Mouse (Mus musculus): ENCODE measurements around the gene Emc1.
A peak's percentile ranks its signal among the peaks of the same experiment; 100 is the strongest.

Gene Emc1

GRCm38 (mm10) chr4:139351931-139352711, at the start of gene Emc1, which contains the start of the genes Mrto4 and Ubr4:
TSS of gene Emc1 (plus strand) at chr4:139352587.
TSS of gene Mrto4 (minus strand) at chr4:139352576.
TSS of gene Ubr4 (plus strand) at chr4:139352609.
- peak; percentile 88 to 89 for DNase-seq

GRCm38 (mm10) chr4:139305521-139305920, 46.9 kb upstream of the Emc1 start:
- peak; percentile 32 for DNase-seq

- peak; percentile 74 to 81 for DNase-seq
Measured at GRCm38 (mm10) chr4:139307916-139308315, 44.5 kb upstream of the Emc1 start.

DNA sequence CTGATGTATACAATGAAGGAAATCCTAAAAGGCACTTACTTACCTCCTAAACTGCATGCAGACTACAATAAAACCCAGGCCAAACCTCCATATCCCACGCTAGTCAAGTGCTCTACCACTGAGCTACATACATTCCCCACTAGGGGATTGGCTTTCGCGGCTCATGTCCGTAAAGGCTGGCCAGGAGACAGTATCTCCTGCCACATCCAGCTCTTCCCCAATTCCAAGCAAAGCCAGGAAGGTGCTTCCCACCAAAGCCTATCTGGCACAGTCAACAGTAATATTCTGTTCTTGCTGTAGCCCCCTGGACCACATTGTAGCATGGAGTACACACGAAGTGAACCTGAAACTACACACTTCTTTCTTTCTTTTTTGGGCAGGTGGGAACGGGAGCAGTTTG, 42.7 kb upstream of the Emc1 start:
- peak; percentile 19 to 25 for DNase-seq

DNA sequence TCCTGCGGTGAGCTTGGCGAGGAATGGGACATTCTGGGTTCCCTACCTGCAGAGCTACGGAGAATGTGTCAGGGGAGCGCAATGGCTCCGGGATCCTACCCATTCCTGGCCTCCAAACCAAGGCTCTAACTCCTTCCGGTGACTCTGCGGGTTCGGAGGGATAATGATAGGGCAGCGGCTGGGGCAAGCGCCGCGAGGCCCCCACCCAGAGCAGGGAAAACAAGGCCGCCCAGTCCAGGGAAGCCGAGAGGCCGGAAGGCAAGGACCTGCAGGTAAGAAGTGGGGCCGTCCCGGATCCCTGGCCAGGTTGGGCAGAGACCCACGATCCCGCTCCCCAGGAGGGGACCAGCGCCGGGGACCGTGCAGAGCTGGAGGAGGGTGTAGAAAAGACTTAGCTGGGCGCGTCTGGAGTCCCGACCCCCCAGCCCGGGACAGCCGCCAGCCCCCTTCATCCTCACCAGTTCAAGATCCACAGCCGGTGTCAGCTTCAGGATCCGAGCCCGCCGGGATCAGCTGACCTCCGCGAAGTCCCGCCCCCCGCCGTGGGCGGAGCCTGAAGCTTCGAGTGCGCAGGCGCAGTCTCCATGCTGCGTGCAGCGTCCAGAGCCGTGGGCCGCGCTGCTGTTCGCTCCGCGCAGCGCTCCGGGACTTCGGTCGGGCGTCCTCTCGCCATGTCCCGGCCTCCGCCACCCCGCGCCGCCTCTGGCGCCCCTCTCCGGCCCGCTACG, 42.1 kb upstream of the Emc1 start, which contains the start of the genes Pqlc2 and Akr7a5:
Gene Pqlc2, minus strand, starts transcription at position 538 of the 728 bp plus-strand sequence.
Gene Akr7a5, plus strand, starts transcription at position 574 of the 728 bp plus-strand sequence.
- peak; percentile 99 for DNase-seq

GRCm38 (mm10) chr4:139310899-139311701, 41.3 kb upstream of the Emc1 start:
- DNase-seq = no peak

DNA sequence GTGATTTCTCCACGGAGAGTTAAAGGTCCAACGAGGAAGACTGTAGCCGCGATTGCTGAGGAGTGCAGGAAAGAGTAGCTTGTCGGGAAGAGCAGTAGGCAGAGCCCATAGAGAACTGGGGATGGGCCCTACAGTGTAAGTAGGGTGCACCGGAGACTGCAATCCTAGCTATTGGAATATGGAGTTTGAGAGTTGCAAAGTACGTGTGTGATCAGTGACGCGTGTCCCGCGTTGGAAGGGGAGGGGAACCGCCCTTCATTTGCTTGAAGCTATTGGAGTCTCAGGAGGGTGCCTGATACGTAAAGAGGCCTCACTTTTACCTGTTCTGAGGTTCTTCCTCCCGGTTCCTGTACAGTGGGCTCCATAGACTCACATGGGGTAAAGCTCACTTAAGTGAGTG, 40.7 kb upstream of the Emc1 start:
- no peak for DNase-seq

DNA sequence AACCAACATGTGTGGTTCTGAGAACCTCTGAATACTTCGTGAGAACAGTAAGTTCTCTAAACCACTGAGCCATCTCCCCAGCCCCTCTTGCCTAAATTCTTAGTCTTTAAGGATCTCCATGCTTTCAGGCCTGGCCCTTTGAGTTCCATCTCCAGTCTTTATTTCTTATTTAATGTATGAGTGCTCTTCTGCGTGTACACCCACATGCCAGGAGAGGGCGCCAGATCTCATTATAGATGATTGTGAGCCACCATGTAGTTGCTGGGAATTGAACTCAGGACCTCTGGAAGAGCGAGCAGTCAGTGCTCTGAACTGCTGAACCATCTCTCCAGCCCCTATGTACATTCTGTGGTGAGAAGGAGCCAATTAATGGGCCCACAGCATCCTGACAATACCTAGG, 39.8 kb upstream of the Emc1 start:
- DNase-seq = peak; percentile 75 to 78

- DNase-seq = no peak
Measured at GRCm38 (mm10) chr4:139318449-139318848, 33.9 kb upstream of the Emc1 start.

DNA sequence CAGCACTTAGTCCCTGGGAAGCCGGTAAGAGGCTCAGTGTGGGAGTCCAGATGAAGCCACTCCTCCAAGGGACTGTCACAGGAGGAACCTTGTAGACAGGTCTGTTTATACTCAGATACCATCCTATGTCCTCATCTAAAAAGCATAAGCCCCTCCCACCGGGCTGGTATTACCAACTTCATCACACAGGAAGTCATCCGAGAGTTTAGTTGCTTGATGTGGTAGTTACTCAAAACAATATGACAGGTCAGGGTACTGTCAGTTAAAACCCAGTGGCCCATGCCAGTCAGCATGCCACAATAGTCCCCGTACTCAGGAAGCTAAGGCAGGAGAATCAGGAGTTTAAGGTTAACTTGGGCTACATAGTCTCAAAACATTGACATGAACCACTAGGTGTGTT, 32.6 kb upstream of the Emc1 start:
- no peak for DNase-seq

DNA sequence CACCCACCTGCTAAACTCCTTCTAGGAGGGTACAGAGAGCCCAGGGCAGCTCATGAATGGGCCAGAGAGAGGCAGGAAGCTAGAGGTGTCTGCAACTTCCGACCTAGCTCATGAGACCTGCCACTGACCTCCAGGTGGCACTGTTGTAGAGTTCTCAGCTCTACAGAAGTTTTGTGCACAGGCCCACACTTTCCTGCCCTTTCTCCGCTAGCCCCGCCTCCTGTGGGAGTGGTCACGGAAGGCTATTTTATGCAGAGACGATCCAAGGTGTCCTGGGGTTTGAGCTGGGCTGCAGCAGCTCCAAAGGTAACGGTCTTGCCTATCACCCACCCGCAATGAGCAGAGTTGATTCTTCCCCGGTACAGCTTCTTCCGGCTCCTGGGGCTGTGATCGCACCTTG, 21.8 kb upstream of the Emc1 start:
- peak; percentile 85 to 89 for DNase-seq

- no peak for DNase-seq
Measured at GRCm38 (mm10) chr4:139334631-139335295, 17.6 kb upstream of the Emc1 start.

DNA sequence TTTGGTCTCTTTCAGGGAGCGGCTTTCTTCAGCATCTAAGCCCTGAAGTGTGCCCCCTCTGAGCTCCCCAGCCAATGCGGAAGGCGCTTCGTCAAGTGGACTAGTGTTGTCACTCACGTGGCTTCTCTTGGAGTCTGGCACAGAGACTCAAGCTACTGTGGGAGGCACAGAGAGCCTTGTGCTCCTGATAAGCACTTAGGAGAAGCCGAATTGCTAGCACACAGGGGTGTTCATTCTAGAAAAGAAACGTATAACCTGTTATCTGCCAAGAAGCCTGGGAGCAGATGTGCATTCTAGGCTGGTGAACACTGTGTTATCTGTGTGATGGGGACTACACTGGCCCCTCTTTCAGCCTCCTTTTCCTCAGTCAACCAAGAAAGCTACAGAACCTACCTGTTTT, 16.9 kb upstream of the Emc1 start:
- DNase-seq = no peak

DNA sequence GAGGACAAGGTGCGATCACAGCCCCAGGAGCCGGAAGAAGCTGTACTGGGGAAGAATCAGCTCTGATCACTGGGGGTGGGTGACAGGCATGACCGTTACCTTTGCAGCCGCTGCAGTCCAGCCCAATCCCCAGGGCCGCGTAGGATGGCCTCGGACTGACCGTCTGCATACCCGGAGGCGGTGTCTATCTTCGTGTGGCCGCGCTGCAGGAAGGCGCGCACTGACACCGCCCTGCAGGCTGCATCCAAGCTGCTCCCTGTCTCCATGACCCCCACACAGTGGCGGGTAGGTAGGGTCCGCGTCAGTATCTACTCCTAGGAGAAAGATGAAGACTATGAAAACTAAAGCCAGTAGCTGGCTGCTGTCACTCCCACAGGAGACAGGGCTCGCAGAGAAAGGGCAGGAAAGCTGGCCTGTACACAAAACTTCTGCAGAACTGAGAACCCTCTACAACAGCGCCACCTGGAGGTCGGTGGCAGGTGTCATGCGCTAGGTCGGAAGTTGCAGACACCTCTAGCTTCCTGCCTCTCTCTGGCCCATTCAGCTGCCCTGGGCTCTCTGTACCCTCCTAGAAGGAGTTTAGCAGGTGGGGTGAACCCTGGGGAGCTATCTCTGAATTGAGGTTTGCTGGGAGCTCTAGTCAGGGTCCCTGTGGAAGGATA, 15.4 kb upstream of the Emc1 start:
- DNase-seq = peak; percentile 87

GRCm38 (mm10) chr4:139338145-139338544, 14.2 kb upstream of the Emc1 start:
- no peak for DNase-seq

- DNase-seq = no peak
Measured at GRCm38 (mm10) chr4:139340835-139341234, 11.6 kb upstream of the Emc1 start.

GRCm38 (mm10) chr4:139341556-139342233, 10.7 kb upstream of the Emc1 start:
- DNase-seq = no peak

DNA sequence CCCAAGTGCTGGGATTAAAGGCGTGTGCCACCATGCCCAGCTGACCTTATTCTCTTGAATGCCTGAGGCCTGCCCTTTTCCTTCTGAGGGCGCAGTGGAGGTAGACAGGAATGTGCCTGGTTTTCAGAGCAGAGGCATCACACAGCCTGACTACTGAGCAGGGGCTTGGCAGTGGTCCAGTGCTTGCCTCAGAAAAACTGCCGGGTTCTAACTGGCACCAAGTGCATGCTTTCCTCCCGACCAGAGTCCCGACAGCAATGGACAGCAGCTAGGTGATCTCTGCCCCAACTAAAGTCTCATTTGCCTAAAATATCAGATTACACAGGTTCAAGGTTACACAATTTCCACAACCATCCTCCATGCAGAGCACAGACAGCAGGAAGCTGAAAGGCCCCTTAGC, 8.7 kb upstream of the Emc1 start:
- no peak for DNase-seq

- DNase-seq = no peak
Measured at GRCm38 (mm10) chr4:139345416-139346019, 6.9 kb upstream of the Emc1 start.

GRCm38 (mm10) chr4:139352832-139353231, 445 bp downstream of the Emc1 start:
- no peak for DNase-seq

- DNase-seq = no peak
Measured at GRCm38 (mm10) chr4:139357211-139357610, 4.8 kb downstream of the Emc1 start.
